Mouse (Mus musculus) ES-E14 (cell line): ENCODE results near the gene Cngb1.

Experiments
- CHD2 ChIP-seq: IDR thresholded peaks from 2 replicates; pipeline ENCODE4 v1.6.1; 2014; ENCODE audit warnings: mild to moderate bottlenecking, low read depth, low read length, inconsistent platforms
- HCFC1 ChIP-seq: IDR thresholded peaks from 2 replicates; pipeline ENCODE4 v1.6.1; 2012; ENCODE audit warnings: low read length, inconsistent platforms, borderline replicate concordance; ENCODE audit not compliant: insufficient read depth
- MAFK ChIP-seq: IDR thresholded peaks from 2 replicates; pipeline ENCODE4 v1.6.1; 2014; ENCODE audit warnings: mild to moderate bottlenecking, low read depth, low read length, inconsistent platforms; ENCODE audit not compliant: insufficient read depth
- ZC3H11A ChIP-seq: IDR thresholded peaks from 2 replicates; pipeline ENCODE4 v1.6.1; 2012; ENCODE audit warnings: low read depth, mild to moderate bottlenecking, inconsistent platforms, low read length, borderline replicate concordance
- ZNF384 ChIP-seq: IDR thresholded peaks from 2 replicates; pipeline ENCODE4 v1.6.1; 2012; ENCODE audit warnings: low read depth, low read length, inconsistent platforms

DNA sequence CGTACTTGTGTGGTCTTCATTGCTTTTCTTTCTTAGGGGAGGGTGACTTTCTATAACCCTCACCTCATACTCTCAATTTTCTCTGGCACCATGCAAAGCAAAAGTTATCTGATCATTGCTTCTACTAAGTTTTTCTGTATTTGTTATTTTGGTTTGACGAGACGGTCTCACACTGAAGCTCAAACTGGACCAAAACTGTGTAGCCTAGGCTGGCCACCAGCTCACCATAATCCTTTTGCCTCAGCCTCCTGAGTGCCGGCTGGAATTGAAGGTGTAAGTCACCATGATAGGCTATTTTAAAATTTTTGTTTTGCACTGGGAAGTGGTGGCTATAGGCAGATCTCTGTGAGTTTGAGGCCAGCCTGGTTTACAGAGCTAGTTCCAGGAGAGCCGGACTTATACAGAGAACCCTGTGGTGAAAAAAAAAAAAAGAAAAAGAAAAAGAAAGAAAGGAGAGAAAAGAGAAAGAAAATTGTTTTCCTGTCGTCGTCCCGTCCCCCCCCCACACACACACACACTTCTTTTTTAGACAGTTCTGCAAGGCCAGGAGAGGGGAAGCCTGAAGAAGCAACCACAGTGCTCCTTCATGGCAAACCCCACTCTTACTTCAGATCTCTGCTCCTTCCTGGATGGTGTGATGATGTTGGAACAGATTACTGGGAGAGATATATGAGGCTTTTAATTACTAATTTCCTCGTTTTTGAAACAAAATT is 102.9 kb downstream of the Cngb1 start:
- TF ChIP-seq ZC3H11A (no peak), MAFK (no peak), HCFC1 (no peak), CHD2 (no peak), ZNF384 (no peak)
